Mouse (Mus musculus) neural tube, postnatal 0 days (tissue): Measurements from ENCODE around the gene Mterf2. TPM values are rescaled to one million over a fixed set of nuclear protein-coding genes. Genes with fewer than 3 reads are reported as not detected.

Experiments used
- polyA plus RNA-seq: library from polyadenylated mRNA; unstranded; fragments of >200 nt; fragmentation: Nextera tagmentation; extraction: Ambion mirVana; gene quantifications from 2 replicates; pipeline ENCODE4 v1.2.1, GENCODE M21; 2015

The Mterf2 gene
- 19.6 and 22.4 TPM in 2 replicates for polyA plus RNA-seq

GRCm38 (mm10) chr10:85127395-85128287 lies at the start of gene Mterf2:
Gene Mterf2 (minus strand): TSS chr10:85128027.

GRCm38 (mm10) chr10:85102247-85103084 lies 25.4 kb downstream of the Mterf2 start, which contains the start of the genes Fhl4 and Tmem263:
Gene Fhl4 (minus strand): TSS chr10:85102495.
Gene Tmem263 (plus strand): TSS chr10:85102627.

Other genes starting within 250 kb of the Mterf2 start
- 29.8 and 31.3 TPM in 2 replicates for gene Ric8b, start 210.4 kb downstream of the Mterf2 start, polyA plus RNA-seq
- 1.4 and 2.4 TPM in 2 replicates for gene Fhl4, start 25.5 kb downstream of the Mterf2 start, polyA plus RNA-seq
- gene Tmem263, start 25.4 kb downstream of the Mterf2 start, polyA plus RNA-seq, result 40.3 and 42.3 TPM in 2 replicates
- gene Cry1, start 57.0 kb upstream of the Mterf2 start, polyA plus RNA-seq, result 28.3 and 29.7 TPM in 2 replicates